Mouse (Mus musculus) left cerebral cortex, adult 8-10 months (tissue): ENCODE results near the gene Liph. TPM values are rescaled to one million over a fixed set of nuclear protein-coding genes. Genes with fewer than 3 reads are reported as not detected.
"Not testable (repeated sequence)": the region's sequence is repeated elsewhere in the genome, so short reads cannot be mapped to it uniquely, and the experiment has no call there.

Source experiments
- DNase-seq, 2 experiments: peaks; one replicate each; pipeline ENCODE4 v3.0.0; 2022; ENCODE audit warnings: low spot score in 2 of 2
- total RNA-seq, 4 experiments: library from RNA; stranded (reverse); gene quantifications; 2 replicates each; pipeline ENCODE4 v1.2.4; 2022

Gene Liph
- total RNA-seq, result 1 to 10 TPM in 2 of 4 experiments, under 1 TPM in 2; 0.41 to 1.3 (median 0.86) TPM

DNA sequence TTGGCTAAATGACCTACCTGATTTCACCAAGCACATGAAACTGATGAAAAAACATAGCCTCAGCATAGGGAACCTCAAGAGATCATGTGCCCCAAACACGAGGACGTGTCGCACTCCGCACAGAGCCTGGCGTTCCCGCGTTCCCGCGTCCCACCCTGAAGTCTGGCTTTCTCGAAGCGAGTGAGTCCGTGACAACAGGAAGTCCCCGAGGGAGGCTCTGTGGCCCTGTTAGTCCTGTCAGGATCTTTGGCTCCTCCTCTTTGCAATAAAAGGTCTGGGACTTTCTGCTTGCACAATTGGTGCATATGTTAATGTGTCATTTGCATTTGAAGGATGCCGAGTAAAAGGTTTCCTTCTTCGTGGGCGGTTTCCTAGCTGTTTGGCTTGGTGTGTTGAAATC, at the start of gene Liph:
Liph (minus strand) TSS at position 360 of the 400 bp plus-strand sequence.
- no peak for DNase-seq

DNA sequence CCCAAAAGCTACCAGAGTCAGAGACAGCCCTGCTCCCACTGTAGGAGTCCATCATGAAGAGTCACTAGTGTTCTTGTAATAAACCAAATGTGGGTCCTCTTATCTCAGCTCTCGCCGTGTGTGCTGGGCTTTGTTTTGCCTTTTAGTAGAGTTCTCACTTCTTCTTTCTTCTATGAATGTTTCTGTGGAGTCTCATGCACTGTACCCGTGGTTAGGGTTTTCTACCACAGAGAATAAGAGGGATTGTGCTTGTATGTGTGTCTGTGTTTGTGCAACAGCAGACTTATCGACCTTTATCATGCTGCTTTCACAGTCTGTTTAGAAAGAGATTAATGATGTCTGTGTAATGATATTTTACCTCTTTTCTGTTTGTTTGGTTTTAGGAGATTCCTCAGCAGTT, 48.4 kb upstream of the Liph start:
- DNase-seq, result no peak

DNA sequence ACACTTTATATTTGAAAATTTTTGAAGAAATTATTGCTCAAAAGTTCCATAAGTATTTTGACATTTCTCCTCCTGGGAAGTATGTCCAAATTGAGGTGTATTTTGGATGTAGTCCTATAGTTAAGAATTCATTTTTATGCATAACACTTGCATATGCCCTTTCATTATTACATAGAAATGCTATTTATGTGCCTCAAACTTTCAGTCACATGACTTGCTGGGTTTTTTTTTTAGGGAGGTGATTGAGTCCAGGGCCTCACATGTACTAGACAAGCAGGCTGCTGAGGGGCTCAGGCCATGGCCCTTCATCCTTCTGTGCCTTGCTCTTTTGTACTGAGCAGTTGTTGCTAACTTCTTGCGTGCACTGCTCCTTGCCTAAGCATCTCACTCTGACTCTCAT, 44.5 kb upstream of the Liph start:
- no peak for DNase-seq

DNA sequence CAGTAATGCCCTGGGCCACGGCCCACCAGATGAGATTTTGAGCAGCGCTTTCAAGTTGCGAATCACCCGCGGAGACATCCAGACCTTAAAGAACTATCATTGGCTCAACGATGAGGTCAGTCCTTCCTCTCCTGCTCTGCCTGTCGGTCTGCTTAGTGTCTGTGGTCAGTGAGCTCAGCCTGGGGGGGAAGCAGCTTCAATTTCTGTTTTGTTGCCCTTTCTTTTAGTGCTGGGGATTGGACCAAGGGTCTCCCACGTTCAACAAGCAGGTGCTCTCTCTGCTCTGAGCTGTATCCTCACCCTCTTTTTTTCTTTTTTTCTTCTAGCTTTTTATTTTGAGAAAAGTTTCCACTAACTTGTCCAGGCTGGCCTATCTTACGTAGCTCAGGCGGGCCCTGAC, 43.1 kb upstream of the Liph start:
- DNase-seq, result no peak

DNA sequence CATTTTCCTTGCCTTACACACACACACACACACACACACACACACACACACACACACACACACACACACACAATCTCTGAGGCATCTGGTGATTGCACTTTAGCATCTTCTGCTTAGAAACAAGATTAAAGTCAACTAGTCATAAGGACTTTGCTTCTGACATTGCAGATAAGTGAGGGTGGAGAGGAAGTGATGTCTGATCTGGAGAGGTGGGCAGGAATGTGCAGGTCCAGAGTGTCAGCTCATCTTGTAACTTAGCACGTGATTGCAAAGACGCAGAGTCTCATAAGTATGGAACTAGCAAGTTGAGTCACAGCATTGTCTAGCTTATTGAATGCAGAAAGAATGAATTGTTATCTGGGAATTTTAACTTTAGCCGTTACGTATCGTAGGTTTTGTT, 32.0 kb upstream of the Liph start:
- DNase-seq, result no peak

DNA sequence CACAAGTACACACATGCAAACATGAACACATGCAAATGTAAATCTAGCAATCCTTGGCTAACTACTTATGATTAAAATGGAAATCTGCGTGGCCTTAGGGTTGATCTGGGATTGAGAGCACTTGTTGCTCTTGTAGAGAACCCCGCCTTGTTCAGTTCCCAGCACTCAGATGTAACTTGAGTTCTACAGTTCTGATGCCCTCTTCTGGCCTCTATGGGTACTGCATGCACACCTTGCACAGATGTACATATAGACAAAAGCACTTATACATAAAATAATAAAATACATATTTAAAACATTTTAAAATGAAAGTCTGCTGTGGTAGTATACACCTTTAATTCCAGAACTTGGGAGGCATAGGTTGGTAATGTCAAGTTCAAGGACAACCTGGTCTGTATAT, 26.7 kb upstream of the Liph start:
- no peak for DNase-seq

DNA sequence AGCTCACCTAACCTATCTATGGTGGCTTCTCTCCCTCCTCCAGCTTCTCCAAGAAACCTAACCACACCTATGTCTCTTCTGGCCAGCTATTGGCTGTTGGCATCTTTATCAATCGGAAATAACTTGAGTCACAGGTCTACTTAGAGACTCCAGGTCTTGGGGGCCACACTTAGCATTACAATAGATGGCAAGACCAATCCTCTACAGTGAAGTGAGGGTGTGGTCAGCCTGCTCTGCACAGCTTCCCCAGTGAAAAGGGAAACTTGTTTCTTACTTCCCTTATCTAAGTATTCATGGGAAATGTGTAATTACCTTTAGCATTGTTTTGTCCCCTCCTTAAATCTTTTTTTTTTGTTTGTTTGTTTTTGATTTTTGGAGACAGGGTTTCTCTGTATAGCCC, 20.1 kb upstream of the Liph start:
- DNase-seq, result no peak

DNA sequence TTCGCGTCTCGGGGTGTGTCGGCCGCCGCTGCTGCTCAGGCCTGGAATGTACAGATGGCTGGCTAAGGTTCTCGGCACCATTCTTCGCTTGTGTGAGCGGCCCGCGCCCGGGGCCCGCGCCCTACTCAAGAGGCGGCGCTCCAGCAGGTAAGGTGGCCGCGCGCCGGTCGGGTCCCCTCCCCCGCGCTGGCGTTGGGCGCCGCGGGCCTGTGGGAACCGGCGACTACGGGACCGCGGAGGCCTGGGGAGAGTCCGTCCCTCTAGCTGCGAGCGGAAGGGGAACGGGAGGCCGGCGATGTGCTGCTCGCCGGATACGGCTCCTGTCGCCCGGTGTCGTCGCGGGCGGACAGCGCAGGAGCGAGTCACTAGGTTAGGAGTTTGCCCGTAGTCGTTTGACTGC, 14.1 kb upstream of the Liph start:
- no peak for DNase-seq

DNA sequence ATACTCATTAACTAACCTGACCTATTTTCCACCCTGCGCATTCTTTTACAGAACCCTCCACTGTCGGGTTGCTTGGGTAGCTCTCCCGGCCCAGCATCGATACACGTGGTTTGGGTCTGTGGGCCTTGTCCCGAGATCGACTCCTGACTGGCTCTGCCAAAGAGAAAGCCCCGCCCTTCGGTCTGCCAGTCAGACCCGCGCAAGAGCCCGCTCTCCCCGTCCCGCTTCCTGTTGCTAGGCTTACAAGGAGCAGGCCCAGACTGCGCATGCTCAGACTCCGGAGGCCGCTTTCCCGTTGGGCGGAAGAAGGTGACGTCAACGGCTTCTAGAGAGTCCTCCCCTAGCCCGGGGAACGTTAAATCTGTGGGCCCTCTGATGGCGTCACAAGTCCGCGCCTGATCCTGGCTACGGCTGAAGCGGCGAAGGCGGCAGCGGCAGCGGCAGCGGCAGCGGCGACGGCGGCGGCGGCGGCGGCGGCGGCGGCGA, 13.7 kb upstream of the Liph start, which contains the start of gene Senp2:
Senp2 (plus strand) TSS at position 386 of the 486 bp plus-strand sequence.
- peak; percentile 99 to 100 for DNase-seq

DNA sequence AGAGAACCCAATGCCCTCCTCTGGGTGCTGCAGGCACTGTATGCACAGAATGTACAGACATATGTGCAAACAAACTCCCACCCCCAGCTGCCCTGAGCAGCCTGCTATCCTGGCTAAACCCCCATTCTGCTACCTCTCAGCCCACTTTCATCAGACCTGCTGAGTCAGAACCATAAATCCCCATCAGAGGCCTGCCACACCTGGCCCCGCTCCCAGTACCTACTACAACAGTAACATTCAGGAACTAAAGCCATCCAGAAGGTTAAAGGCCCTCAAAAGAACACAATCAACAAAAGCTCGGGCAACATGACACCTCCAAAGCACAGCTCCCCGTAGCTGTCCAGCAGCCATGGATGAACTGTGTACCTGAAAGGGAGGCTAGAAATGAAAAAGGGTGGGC, 6.1 kb upstream of the Liph start:
- no peak for DNase-seq

DNA sequence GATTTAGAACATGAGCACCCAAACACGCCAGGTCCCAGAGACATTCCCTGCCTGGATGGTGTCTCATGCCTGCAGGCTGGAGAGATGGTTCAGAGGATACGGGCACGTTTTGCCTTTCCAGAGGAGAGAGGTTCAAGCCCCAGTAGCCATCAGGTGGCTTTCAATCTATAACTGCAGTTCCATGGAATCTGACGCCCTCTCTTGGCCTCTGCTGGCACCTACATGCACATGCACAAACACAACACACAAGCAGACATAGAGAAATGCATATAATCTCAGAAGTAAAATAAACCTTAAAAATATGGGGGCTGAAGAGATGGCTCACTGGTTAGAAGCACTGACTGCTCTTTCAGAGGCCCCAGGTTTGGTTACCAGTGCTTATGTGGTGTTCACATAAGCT, 5.7 kb upstream of the Liph start:
- no peak for DNase-seq

DNA sequence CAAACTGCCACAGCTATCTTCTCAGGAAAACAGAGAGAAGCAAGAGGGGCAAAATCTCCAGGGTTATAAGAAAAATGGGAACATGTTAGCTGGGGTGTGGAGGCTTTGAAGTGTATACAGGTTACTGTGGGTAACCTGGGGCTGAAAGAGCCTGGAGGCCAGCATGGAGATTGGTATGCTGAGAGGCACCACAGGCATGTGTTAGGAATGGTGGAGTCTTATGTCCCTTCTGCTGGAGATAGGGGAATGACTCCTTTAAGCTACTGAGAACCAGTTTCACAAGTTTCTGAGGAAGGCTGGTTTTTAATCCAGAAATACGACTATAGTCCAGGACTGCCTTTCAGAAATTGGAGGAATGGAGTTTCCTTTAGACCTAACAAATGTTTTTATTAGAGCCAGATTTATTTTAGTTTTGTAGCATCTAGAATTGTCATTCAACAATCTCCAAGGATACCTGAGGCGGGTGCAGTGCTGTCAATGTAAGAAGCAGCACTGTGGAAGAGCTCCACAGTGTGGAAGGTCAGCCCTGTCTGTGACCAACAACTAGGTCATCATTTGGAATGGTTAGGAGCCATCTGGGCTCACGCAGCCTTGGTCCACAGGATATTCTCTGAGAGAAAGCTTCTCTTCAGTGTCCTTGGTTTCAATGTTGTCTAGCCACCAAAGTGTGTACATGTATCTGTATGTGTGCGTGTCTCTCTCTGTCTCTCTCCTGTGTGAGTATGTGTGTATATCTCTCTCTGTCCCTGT, 4.7 kb upstream of the Liph start:
- no peak for DNase-seq

DNA sequence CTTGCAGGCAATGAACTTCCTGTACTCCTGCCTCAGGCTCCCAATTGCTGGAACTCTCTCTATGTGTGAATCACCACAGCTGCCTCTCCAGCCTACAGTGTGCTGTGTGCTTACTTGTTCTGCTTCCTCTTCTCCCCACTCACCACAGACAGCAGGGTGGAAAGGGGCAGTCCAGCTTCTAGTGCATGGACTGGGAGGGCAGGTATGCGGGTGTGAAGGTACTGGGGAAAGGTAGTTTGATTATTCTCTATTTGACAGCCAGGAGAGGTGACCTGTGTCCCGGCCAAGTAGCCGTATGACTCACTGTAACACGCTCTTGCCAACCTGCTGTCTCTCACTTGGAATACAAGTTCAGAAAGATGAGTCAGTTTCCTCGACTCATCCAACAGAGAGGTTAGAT, 2.6 kb upstream of the Liph start:
- no peak for DNase-seq

DNA sequence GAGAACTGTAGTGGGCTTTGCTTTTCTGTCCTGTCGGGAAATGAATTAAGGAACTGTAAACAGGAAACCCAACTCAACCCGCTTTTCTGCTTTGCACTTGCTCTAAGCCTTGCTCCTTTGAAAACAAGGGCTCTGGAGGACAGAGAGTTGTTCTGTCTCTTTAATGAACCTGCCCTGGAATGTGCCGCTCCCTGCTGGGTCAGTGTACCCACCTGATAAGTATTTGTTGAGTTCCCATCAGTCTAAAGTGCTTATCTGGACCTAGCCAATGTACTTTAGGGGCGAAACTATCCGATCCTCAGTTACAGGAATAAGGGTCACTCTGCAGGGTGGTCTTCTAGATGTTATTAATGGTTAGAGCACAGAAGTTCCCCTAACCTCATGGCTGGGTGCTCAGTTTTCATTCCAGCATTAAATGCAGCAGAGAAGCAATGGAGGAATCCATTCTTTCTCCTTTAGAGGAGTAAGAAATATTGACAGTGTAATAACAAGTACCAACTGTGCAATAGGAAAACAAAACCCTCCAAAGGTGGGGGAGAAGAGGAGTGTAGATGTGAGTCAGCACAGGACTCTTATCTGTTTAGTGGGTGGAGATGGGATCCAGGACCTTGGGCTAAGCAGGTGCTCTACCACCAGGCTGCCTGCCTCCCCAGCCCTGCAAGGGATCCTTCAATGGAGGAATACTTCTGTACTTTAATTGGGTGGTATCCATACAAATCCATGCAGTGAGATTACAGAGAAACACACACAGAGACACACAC, 1.6 kb upstream of the Liph start:
- DNase-seq, result no peak

DNA sequence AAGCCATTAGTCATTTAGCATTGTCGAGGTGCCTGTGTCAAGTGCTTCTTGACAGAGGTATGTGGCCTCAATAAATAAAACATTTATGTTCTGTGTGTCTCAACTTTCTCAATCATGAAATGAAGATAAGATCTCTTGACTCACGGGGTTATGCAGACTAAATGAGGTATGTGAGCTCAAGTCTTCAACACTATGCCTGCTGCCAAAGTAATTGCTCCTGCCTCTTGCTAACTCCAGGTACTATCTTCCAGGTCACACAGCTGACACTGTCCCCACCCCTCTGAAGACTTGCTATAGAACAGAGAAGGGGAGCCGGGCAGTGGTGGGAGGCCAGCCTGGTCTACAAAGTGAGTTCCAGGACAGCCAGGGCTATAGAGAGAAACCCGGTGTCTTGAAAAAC, 939 bp upstream of the Liph start:
- no peak for DNase-seq

DNA sequence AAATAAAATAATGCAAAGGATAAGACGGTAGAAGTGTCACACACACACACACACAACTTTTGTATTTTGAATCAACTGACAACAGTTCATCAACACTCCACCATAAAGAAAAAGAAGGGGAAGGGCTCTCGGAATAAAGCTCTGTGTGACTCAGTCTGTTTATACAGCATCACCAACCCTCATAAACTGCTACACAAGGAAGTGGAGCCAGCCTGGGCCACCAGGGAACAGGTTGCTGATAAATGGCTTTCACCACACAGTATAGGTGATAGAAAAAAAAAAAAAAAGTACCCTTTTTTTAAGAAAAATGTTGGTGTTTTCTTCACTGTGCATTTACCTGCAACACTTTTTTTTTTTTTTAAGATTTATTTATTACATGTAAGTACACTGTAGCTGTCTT, 3.7 kb downstream of the Liph start:
- no peak for DNase-seq

DNA sequence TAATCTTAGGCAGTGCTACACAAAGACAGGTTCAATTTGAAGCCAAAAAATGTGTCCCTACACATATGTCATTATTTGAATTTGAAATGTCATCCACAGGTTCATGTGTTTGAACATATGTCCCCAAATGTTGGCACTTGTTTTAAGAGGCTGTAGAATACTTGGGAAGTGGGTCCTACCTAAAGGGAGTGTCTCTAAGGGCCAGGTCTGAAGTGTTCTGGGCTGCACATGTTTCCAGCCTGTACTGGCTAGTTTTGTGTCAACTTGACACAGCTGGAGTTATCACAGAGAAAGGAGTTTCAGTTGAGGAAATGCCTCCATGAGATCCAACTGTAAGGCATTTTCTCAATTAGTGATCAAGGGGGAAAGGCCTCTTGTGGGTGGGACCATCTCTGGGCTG, 4.6 kb downstream of the Liph start:
- DNase-seq, result not testable (repeated sequence)

DNA sequence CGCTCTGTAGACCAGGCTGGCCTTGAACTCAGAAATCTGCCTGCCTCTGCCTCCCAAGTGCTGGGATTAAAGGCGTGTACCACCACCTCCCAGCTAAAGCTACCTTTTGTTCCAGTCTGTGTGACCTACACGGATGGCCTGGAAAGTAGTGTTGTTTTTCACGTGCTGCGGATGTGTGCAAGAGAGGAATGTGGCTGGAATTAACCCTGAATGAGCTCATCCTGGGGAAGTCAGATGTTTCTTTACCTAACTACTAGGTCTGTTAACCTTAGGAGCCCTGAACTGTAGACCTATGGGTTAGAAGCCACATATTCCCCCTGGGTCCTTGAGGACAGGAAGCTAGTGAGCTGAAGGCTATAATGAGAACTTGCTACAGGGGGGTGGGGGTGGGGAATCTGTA, 7.5 kb downstream of the Liph start:
- DNase-seq, result no peak

DNA sequence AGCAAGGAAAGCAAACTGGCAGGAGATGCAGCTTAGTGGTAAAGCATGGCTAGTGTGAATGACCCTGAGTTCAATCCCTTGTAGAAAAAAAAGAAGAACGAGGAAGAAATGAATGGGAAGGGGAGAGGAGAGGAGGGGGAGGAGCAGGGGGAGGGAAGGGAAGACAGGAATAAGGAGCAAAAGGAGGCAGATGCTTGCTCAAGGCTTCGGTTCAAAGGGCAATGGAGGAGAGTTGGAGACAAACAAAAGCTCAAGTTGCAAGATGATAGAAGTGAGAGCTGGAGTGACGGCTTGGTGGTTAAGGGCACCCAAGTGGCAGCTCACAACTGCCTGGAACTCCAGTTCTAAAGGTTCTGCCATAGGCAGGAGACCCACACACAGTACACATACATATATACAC, 9.3 kb downstream of the Liph start:
- DNase-seq, result no peak

DNA sequence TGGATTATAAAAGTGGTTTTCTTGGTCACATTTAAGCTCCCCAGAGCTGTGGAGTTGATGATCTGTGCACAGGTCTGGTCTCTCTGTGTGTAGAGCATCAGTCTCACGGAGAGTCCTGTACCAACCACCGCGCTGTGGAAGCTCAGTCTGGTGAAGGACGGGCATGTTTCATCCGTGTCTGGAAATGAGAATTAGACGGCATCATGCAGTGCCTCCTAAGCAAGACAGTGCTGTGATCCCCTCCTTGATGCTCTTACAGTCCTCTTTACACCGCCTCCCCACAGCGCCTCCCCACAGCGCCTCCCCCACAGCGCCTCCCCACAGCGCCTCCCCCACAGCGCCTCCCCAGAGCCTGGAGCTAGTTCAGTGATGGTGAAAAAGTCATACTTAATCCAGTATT, 11.4 kb downstream of the Liph start:
- DNase-seq, result no peak

DNA sequence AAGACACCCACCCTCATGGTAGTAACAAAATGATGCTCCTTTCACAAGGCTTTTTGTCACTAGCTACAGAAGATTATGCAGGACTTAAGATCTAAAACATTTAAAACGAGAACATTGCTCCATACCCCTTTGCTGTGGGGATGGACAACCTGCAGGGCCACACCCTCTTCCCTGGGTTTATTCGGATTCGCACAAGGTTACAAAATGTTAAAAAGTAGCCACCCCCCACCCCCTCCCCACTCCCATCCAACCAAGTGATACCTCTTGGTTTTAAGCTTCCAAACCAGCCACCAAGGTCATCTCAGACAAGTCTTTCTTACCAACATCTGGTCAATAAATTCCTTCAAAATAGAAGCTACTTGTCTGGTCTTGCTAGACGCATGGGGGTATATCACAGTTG, 11.9 kb downstream of the Liph start:
- DNase-seq, result no peak

DNA sequence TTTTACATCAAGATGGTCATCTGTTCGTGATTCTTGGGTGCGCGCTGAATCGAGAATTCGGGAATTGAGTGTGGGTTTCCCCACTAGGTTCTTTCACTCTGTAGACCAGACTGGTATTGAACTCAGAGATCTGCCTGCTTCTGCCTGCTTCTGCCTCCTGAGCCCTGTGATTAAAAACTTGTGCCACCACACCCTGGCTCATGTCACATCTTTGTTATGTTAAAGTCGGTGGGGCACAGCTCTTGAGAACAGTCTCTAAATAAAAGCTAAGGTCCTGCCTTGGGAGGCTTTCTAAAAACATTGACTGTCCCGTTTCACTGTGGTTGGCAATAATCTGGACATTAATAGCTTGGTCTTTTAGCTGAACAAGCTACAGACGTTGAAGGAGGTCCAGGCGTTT, 12.3 kb downstream of the Liph start:
- DNase-seq, result no peak

DNA sequence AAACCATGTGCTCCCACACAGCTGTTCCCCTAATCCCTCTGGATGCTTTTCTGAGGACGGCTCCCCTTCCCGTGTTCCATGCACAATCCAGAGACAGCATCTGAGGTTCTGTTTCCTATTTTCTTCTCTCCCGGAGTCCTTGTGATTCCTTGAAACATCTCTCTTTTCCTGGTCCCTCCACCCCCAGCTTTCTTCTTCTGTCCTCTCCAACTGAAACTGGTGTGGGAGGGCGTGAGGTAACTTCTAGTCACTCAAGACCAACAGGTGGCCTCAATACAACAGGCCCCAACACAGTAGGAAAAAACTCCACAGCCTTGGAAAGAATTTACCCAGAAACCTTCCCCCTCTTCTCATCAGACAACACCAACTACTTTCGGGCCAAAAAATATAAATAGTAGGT, 18.1 kb downstream of the Liph start:
- no peak for DNase-seq
